Mouse (Mus musculus) midbrain, embryonic 14.5 days (tissue): ENCODE measurements around the gene Gab1. TPM values are rescaled to one million over a fixed set of nuclear protein-coding genes. Genes with fewer than 3 reads are reported as not detected.

Experiments
- ATAC-seq: fragments of 200-750 bp; cut with Nextera tagmentation; 2 replicates; pipeline ENCODE4 v1.8.0; 2017; ENCODE audit warnings: moderate number of reproducible peaks, moderate library complexity; ENCODE audit not compliant: low FRiP score, low TSS enrichment
- DNase-seq: peaks from one replicate; pipeline ENCODE4 v3.0.0-alpha.2; 2015
- H3K27ac ChIP-seq: fragments of 300-500 bp; sonication (generic); replicated peaks from 2 replicates; pipeline ENCODE4 v1.5.1; 2014; ENCODE audit warnings: mild to moderate bottlenecking, low read depth, low read length, moderate library complexity
- H3K27me3 ChIP-seq: fragments of 300-500 bp; sonication (generic); 2 replicates; pipeline ENCODE4 v1.6.1; 2014; ENCODE audit warnings: low read length, control low read depth, mixed read lengths; ENCODE audit not compliant: control insufficient read depth, insufficient read depth
- H3K36me3 ChIP-seq: fragments of 300-500 bp; sonication (generic); 2 replicates; pipeline ENCODE4 v1.6.1; 2014; ENCODE audit warnings: low read length, control low read depth; ENCODE audit not compliant: control insufficient read depth, insufficient read depth
- H3K4me1 ChIP-seq: fragments of 300-500 bp; sonication (generic); 2 replicates; pipeline ENCODE4 v1.6.1; 2014; ENCODE audit warnings: mild to moderate bottlenecking, antibody characterized with exemption, low read length, control low read depth; ENCODE audit not compliant: control insufficient read depth, insufficient read depth
- H3K4me2 ChIP-seq: fragments of 300-500 bp; sonication (generic); 2 replicates; pipeline ENCODE4 v1.6.1; 2014; ENCODE audit warnings: mild to moderate bottlenecking, low read length, moderate library complexity
- H3K4me3 ChIP-seq: fragments of 300-500 bp; sonication (generic); replicated peaks from 2 replicates; pipeline ENCODE4 v1.5.1; 2014; ENCODE audit warnings: low read depth, low read length
- H3K9ac ChIP-seq: fragments of 300-500 bp; sonication (generic); replicated peaks from 2 replicates; pipeline ENCODE4 v1.6.1; 2014; ENCODE audit warnings: mild to moderate bottlenecking, low read length, moderate library complexity
- H3K9me3 ChIP-seq: fragments of 300-500 bp; sonication (generic); 2 replicates; pipeline ENCODE4 v1.6.1; 2016; ENCODE audit warnings: low read length, control low read depth, mixed read lengths; ENCODE audit not compliant: control insufficient read depth
- WGBS: fragments of 180-500 bp; shearing (Covaris S2); extraction: QIAGEN DNeasy Blood & Tissue Kit; methylation state at CpG from one replicate; pipeline ENCODE4 v1.1.7; 2014; 5-methylcytosine and 5-hydroxymethylcytosine counted together
- polyA plus RNA-seq: library from polyadenylated mRNA; unstranded; fragments of >200 nt; fragmentation: Nextera tagmentation; extraction: Ambion mirVana; gene quantifications from 2 replicates; pipeline ENCODE4 v1.2.1, GENCODE M21; 2014

The Gab1 gene
- polyA plus RNA-seq, 1 experiment from 2014 or later = 13.0 TPM

DNA sequence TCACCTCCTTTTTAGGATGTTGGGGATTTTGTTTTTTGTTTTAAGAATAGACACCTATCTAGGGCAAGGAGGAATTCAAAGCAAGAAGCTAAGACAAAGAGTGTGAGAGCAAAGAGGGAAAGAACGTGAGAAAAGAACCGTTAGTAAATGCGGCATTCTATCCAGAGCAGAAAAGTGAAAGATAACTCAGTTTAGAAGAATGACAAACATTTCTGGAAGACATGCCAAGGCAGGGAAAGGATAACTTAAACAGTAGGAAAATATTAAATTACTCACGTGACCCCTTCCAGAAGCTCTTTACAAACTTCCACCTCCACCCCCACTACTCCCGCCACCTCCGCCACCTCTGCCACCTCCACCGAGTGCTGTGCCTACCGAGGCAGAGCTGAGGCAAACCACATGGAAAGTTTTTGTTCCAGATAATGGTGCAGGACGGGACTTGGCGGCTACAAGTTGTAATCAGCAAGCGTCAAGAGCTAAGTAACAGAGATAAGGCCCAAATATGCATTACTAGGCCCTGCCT, 11.5 kb downstream of the Gab1 start:
- H3K4me2 ChIP-seq = no peak overlapping the region
- WGBS = 88% methylated on average over 11 of the region's 11 CpGs
- H3K9me3 ChIP-seq = no peaks in the 10 kb centered on the region
- 0 out of 2 replicates have a peak overlapping the region, but pooled peaks have one; percentile 20 for H3K27ac ChIP-seq
- ATAC-seq = no peak
- H3K4me1 ChIP-seq = peaks cover 14% of the 10 kb centered on the region; the same call in 1 of the 2 replicates
- no peak overlapping the region for H3K9ac ChIP-seq
- H3K36me3 ChIP-seq = no peaks in the 10 kb centered on the region
- H3K4me3 ChIP-seq = no peak overlapping the region
- no peaks in the 10 kb centered on the region for H3K27me3 ChIP-seq
- no peak for DNase-seq

DNA sequence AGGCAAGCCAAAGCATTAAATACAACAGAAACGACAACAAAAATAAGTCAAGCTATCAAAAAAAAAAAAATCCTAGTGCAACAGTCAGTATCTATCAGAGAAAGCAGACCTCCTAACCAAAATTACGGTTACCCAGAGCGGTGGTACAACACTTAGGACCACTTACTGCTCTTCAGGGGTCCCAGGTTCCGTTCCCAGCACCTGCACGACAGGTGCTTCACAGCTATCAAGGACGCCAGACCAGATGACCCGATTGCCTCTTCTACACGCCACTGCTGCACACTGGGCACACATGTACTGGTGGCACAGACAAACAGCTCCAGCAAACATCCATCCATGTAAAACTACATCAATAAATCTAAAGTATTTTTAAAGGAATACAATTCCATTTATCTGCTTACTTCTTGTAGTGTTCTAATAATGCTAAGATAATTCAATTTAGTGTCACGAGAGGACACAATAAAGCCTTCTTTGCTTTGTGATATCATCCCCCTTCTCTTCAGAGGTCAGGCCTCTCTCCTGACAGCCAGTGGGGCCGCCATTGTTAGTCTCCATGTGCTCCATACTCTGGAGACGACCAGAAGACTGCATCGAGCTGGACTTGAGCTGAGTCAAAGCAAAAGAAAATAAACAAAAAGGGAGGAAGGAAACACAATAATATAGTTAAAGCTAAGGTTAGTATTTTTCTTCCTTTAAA, 12.2 kb downstream of the Gab1 start:
- Histone ChIP-seq H3K9me3 (no peaks in the 10 kb centered on the region), H3K4me3 (no peak overlapping the region), H3K36me3 (no peaks in the 10 kb centered on the region), H3K27me3 (no peaks in the 10 kb centered on the region), H3K27ac (no peak overlapping the region), H3K4me1 (peaks cover 14% of the 10 kb centered on the region; the same call in 1 of the 2 replicates), H3K4me2 (no peak overlapping the region), H3K9ac (no peak overlapping the region)
- DNase-seq (no peak), ATAC-seq (no peak)
- WGBS = 89% methylated on average over 12 of the region's 12 CpGs

DNA sequence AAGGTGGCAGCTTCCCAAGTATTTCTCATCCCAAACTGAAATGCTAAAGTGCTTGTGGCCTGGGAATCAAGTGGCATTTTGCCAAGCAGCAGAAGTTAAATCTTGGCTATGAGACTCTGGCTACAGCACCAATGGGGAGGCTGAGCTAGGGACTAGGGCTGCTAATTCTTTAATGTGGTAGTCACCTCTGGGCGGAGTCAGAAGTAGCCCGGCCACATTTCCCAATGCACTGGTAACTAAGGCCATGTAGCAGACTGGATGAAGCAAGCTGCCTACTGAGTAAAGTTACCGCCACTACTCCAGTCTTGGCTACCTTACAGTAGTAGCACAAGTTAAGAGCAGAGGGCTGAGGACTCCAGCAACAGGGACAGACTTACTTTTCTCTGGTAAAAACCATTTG, 12.7 kb downstream of the Gab1 start:
- no peak for ATAC-seq
- no peaks in the 10 kb centered on the region for H3K36me3 ChIP-seq
- 87% methylated on average over 3 of the region's 3 CpGs for WGBS

DNA sequence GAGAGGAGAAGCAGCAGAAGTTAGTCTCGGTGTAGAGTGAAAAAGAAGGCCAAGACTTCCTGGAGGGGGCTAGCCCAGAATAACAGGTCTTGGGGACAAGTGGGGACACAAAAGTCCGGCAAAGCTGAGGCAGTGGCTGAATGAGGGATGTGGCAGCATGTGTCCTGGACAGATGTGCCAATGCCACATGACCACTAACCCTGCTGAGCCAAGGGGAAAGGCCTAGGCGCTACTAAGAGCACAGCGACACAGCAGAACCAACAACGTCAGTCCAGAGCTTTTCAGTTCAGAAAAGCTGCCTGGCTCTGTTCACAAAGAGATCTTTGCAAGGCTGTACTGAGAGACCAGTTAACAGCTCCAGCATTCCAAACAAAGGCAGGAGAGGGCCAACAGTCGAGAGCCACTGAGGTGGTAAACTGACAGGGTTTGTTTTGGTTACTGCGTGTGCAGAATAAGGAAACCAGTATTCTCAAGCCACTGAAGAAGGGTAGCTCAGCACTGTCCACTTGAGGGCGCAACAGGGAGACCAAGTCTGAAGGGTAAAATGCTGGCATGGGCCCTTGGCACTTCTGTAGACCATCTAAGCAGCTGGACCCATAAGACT, 15.0 kb downstream of the Gab1 start:
- H3K4me3 ChIP-seq = no peak overlapping the region
- H3K9me3 ChIP-seq = no peaks in the 10 kb centered on the region
- DNase-seq = no peak
- H3K27ac ChIP-seq = no peak overlapping the region
- no peak overlapping the region for H3K9ac ChIP-seq
- no peaks in the 10 kb centered on the region for H3K27me3 ChIP-seq
- ATAC-seq = no peak
- WGBS = 75% methylated on average over 8 of the region's 8 CpGs
- no peak overlapping the region for H3K4me2 ChIP-seq
- peaks cover 8% of the 10 kb centered on the region; the same call in 1 of the 2 replicates for H3K4me1 ChIP-seq
- H3K36me3 ChIP-seq = no peaks in the 10 kb centered on the region

More for the DNA sequence above, 12.7 kb downstream of the Gab1 start:
- H3K4me1 ChIP-seq = peaks cover 10% of the 10 kb centered on the region; the same call in 1 of the 2 replicates
- no peak overlapping the region for H3K27ac ChIP-seq
- DNase-seq = no peak
- H3K4me2 ChIP-seq = no peak overlapping the region
- H3K27me3 ChIP-seq = no peaks in the 10 kb centered on the region
- H3K4me3 ChIP-seq = no peak overlapping the region
- no peak overlapping the region for H3K9ac ChIP-seq
- H3K9me3 ChIP-seq = no peaks in the 10 kb centered on the region

DNA sequence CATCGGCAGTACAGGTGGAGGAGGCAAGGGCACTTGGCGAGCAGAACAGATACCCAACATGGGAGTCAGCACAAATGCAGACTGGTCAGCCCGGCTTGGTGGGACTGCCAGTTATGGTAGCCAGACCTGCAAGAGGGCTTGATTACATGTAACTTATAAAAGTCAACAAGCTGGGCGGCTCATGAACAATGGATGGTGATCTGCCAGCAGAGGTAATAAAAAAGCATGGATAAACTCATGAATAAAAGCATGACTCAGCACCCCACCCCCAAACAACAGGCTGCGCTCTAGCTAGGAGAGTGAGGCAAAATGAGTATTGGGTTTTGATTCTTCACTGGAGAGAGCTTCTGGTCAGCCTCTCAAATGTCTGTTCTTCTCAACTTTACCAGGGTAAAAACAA, 16.9 kb downstream of the Gab1 start:
- ATAC-seq (no peak), DNase-seq (no peak)
- H3K4me3 ChIP-seq = no peak overlapping the region
- H3K4me2 ChIP-seq = no peak overlapping the region
- no peak overlapping the region for H3K9ac ChIP-seq
- H3K4me1 ChIP-seq = no peaks in the 10 kb centered on the region
- H3K9me3 ChIP-seq = no peaks in the 10 kb centered on the region
- no peaks in the 10 kb centered on the region for H3K36me3 ChIP-seq
- WGBS = 87% methylated on average over 5 of the region's 5 CpGs
- H3K27ac ChIP-seq = no peak overlapping the region
- no peaks in the 10 kb centered on the region for H3K27me3 ChIP-seq

DNA sequence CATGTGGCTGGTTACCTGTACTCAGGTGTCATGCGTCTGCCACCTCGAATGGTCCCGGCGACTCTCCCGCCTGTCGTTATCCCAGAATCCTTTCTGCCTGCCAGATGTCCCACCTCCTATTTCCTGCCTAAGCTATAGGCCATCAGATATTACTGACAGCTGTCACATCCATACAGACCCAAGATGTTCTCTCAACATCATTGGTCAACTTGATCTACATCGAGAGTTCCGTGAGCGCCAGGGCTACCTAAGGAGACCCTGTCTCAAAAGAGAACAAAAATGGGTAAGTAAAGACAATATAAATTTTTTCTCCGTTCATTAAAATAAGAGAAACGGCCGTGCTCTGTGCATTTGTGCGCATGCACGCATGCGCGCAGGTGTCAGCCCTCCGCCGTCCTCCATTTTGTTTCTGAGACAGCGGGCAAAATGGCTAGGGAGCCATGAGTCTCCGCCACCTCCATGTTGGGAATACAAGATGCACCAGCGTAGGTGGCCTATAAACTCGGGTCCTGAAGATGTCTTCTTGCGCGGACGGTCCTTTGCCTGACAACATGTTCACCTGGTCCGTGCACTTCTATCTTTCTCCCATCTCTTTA, 21.0 kb downstream of the Gab1 start:
- H3K27me3 ChIP-seq = no peaks in the 10 kb centered on the region
- WGBS = 97% methylated on average over 26 of the region's 26 CpGs
- no peak overlapping the region for H3K4me3 ChIP-seq
- H3K27ac ChIP-seq = no peak overlapping the region
- no peak for ATAC-seq
- H3K9ac ChIP-seq = no peak overlapping the region
- no peak overlapping the region for H3K4me2 ChIP-seq
- H3K9me3 ChIP-seq = no peaks in the 10 kb centered on the region
- DNase-seq = no peak
- peaks cover 7% of the 10 kb centered on the region; the same call in 1 of the 2 replicates for H3K4me1 ChIP-seq
- H3K36me3 ChIP-seq = no peaks in the 10 kb centered on the region

DNA sequence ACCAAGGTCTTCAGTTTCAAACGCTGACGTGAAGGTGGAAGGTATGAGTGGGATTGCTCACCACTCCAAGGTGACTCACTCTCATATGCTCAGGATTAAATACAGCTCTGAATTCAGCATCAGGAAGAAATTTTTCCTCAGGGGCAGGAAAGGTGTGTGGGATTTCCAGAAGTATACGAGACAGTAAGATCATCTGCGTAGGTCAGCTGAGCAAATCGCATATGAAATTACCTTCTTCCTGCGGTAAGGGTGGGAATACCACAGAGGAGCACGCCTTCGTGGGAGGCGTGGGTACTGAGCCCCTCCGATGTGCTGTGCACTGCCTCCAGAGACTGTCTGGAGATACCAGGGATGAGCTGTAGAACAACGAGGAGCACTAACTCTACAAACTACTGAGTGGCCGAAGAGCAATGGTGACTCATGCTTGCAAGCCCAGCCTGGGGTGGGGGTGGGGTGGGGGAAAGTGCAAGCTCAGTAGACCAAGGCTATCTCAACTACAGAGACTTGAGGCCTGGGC, 22.4 kb downstream of the Gab1 start:
- Histone ChIP-seq H3K36me3 (no peaks in the 10 kb centered on the region), H3K27me3 (no peaks in the 10 kb centered on the region), H3K4me1 (peaks cover 7% of the 10 kb centered on the region; the same call in 1 of the 2 replicates), H3K4me2 (no peak overlapping the region), H3K27ac (no peak overlapping the region), H3K9ac (no peak overlapping the region), H3K4me3 (no peak overlapping the region), H3K9me3 (no peaks in the 10 kb centered on the region)
- no peak for ATAC-seq
- DNase-seq = no peak
- WGBS = 94% methylated on average over 12 of the region's 12 CpGs

DNA sequence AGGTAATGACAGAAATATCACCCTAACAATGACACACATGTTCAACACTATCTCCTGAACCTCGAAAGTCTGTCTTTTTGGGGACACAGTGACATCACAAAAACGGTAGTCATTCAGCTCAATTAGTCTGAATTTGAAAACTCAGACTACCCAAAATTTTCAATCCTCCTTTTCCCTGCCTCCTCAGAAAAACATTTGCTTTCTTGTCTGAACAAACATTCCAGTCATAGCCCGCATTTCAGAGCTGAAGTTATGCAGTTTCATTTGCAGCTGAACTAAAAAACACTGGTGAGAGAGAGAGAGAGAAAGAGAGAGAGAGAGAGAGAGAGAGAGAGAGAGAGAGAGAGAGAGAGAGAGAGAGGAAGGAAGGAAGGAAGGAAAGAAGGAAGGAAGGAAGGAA, 23.2 kb downstream of the Gab1 start:
- no peak overlapping the region for H3K27ac ChIP-seq
- H3K4me3 ChIP-seq = no peak overlapping the region
- WGBS = 81% methylated on average over 3 of the region's 3 CpGs

More for the DNA sequence above, 23.2 kb downstream of the Gab1 start:
- Histone ChIP-seq H3K9ac (no peak overlapping the region), H3K27me3 (no peaks in the 10 kb centered on the region), H3K4me2 (no peak overlapping the region), H3K9me3 (no peaks in the 10 kb centered on the region), H3K36me3 (no peaks in the 10 kb centered on the region), H3K4me1 (peaks cover 7% of the 10 kb centered on the region; the same call in 1 of the 2 replicates)
- no peak for DNase-seq
- no peak for ATAC-seq
